Mouse (Mus musculus): ENCODE results near the gene Sin3a.

- TF ChIP-seq CTCF (IDR thresholded peaks at IDR 0.05; ENCODE audit: low read depth) (no peak), EP300 (IDR thresholded peaks at IDR 0.05; ENCODE audit: low read depth) (no peak)
Measured at GRCm38 (mm10) chr9:57129641-57130040, 57.8 kb downstream of the Sin3a start.

All from liver, embryonic 14.5 days (tissue).